Mouse (Mus musculus): ENCODE data around the gene Tnfrsf21. TPM values are rescaled to one million over a fixed set of nuclear protein-coding genes. Genes with fewer than 3 reads are reported as not detected.

The Tnfrsf21 gene
- polyA plus RNA-seq, 1 experiment = 65.3 TPM

- Histone ChIP-seq H3K4me1 (ENCODE audit: control insufficient read depth, insufficient read depth, low read length) (no peaks in the 10 kb centered on the region), H3K27ac (ENCODE audit: insufficient read depth, low read length) (no peak overlapping the region), H3K27me3 (ENCODE audit: control insufficient read depth, insufficient read depth, low read length) (no peaks in the 10 kb centered on the region), H3K4me3 (replicated peaks; ENCODE audit: insufficient read depth, low read depth, low read length) (no peak overlapping the region)
- TF ChIP-seq CTCF (IDR thresholded peaks at IDR 0.05; ENCODE audit: borderline replicate concordance, insufficient read depth, low read depth, low read length) (no peak), POLR2A (IDR thresholded peaks at IDR 0.05; ENCODE audit: borderline replicate concordance, insufficient read depth, low read length) (no peak)
- no peak for DNase-seq
- 37% methylated on average over 2 of the region's 2 CpGs for WGBS
Observed at GRCm38 (mm10) chr17:43121096-43121495, 104.7 kb downstream of the Tnfrsf21 start.

- TF ChIP-seq CTCF (IDR thresholded peaks at IDR 0.05; ENCODE audit: borderline replicate concordance, insufficient read depth, low read depth, low read length) = no peak
- no peak for TF ChIP-seq POLR2A (IDR thresholded peaks at IDR 0.05; ENCODE audit: borderline replicate concordance, insufficient read depth, low read length)
- Histone ChIP-seq H3K4me1 (ENCODE audit: control insufficient read depth, insufficient read depth, low read length) (no peaks in the 10 kb centered on the region), H3K27me3 (ENCODE audit: control insufficient read depth, insufficient read depth, low read length) (no peaks in the 10 kb centered on the region), H3K27ac (ENCODE audit: insufficient read depth, low read length) (no peak overlapping the region), H3K4me3 (replicated peaks; ENCODE audit: insufficient read depth, low read depth, low read length) (no peak overlapping the region)
- WGBS = 81% methylated on average over 3 of the region's 3 CpGs
- no peak for DNase-seq
Observed at GRCm38 (mm10) chr17:43128305-43128704, 112.0 kb downstream of the Tnfrsf21 start.

GRCm38 (mm10) chr17:43128908-43129533 is 112.7 kb downstream of the Tnfrsf21 start:
- TF ChIP-seq CTCF (IDR thresholded peaks at IDR 0.05; ENCODE audit: borderline replicate concordance, insufficient read depth, low read depth, low read length) = no peak
- no peak for TF ChIP-seq POLR2A (IDR thresholded peaks at IDR 0.05; ENCODE audit: borderline replicate concordance, insufficient read depth, low read length)
- no peaks in the 10 kb centered on the region for H3K27me3 ChIP-seq (ENCODE audit: control insufficient read depth, insufficient read depth, low read length)
- WGBS = 91% methylated on average over 7 of the region's 7 CpGs
- H3K4me1 ChIP-seq (ENCODE audit: control insufficient read depth, insufficient read depth, low read length) = no peaks in the 10 kb centered on the region
- no peak overlapping the region for H3K4me3 ChIP-seq (replicated peaks; ENCODE audit: insufficient read depth, low read depth, low read length)
- DNase-seq = no peak
- no peak overlapping the region for H3K27ac ChIP-seq (ENCODE audit: insufficient read depth, low read length)

- H3K4me1 ChIP-seq (ENCODE audit: control insufficient read depth, insufficient read depth, low read length) = no peaks in the 10 kb centered on the region
- no peak for DNase-seq
- H3K27ac ChIP-seq (ENCODE audit: insufficient read depth, low read length) = no peak overlapping the region
- WGBS = 87% methylated on average over 3 of the region's 3 CpGs
- no peak overlapping the region for H3K4me3 ChIP-seq (replicated peaks; ENCODE audit: insufficient read depth, low read depth, low read length)
- no peaks in the 10 kb centered on the region for H3K27me3 ChIP-seq (ENCODE audit: control insufficient read depth, insufficient read depth, low read length)
- TF ChIP-seq POLR2A (IDR thresholded peaks at IDR 0.05; ENCODE audit: borderline replicate concordance, insufficient read depth, low read length) (no peak), CTCF (IDR thresholded peaks at IDR 0.05; ENCODE audit: borderline replicate concordance, insufficient read depth, low read depth, low read length) (no peak)
Observed at GRCm38 (mm10) chr17:43130115-43130869, 113.9 kb downstream of the Tnfrsf21 start.

- Histone ChIP-seq H3K27me3 (ENCODE audit: control insufficient read depth, insufficient read depth, low read length) (no peaks in the 10 kb centered on the region), H3K27ac (ENCODE audit: insufficient read depth, low read length) (no peak overlapping the region), H3K4me1 (ENCODE audit: control insufficient read depth, insufficient read depth, low read length) (no peaks in the 10 kb centered on the region), H3K4me3 (replicated peaks; ENCODE audit: insufficient read depth, low read depth, low read length) (no peak overlapping the region)
- no peak for DNase-seq
- TF ChIP-seq POLR2A (IDR thresholded peaks at IDR 0.05; ENCODE audit: borderline replicate concordance, insufficient read depth, low read length) = no peak
- no peak for TF ChIP-seq CTCF (IDR thresholded peaks at IDR 0.05; ENCODE audit: borderline replicate concordance, insufficient read depth, low read depth, low read length)
Observed at GRCm38 (mm10) chr17:43130870-43131264, 114.5 kb downstream of the Tnfrsf21 start.

GRCm38 (mm10) chr17:43132477-43132876 is 116.1 kb downstream of the Tnfrsf21 start:
- no peak for DNase-seq
- H3K4me1 ChIP-seq (ENCODE audit: control insufficient read depth, insufficient read depth, low read length) = 0 out of 2 replicates have a peak, but pooled peaks cover 4% of the 10 kb centered on the region
- no peak overlapping the region for H3K4me3 ChIP-seq (replicated peaks; ENCODE audit: insufficient read depth, low read depth, low read length)
- no peak overlapping the region for H3K27ac ChIP-seq (ENCODE audit: insufficient read depth, low read length)
- 84% methylated on average over 5 of the region's 5 CpGs for WGBS
- TF ChIP-seq POLR2A (IDR thresholded peaks at IDR 0.05; ENCODE audit: borderline replicate concordance, insufficient read depth, low read length) (no peak), CTCF (IDR thresholded peaks at IDR 0.05; ENCODE audit: borderline replicate concordance, insufficient read depth, low read depth, low read length) (no peak)
- H3K27me3 ChIP-seq (ENCODE audit: control insufficient read depth, insufficient read depth, low read length) = no peaks in the 10 kb centered on the region

- Histone ChIP-seq H3K27ac (ENCODE audit: insufficient read depth, low read length) (no peak overlapping the region), H3K4me1 (ENCODE audit: control insufficient read depth, insufficient read depth, low read length) (0 out of 2 replicates have a peak, but pooled peaks cover 4% of the 10 kb centered on the region), H3K4me3 (replicated peaks; ENCODE audit: insufficient read depth, low read depth, low read length) (no peak overlapping the region), H3K27me3 (ENCODE audit: control insufficient read depth, insufficient read depth, low read length) (no peaks in the 10 kb centered on the region)
- TF ChIP-seq CTCF (IDR thresholded peaks at IDR 0.05; ENCODE audit: borderline replicate concordance, insufficient read depth, low read depth, low read length) = no peak
- TF ChIP-seq POLR2A (IDR thresholded peaks at IDR 0.05; ENCODE audit: borderline replicate concordance, insufficient read depth, low read length) = no peak
- no peak for DNase-seq
- 75% methylated on average over 4 of the region's 4 CpGs for WGBS
Observed at GRCm38 (mm10) chr17:43133106-43133505, 116.8 kb downstream of the Tnfrsf21 start.

- WGBS = 35% methylated on average over 4 of the region's 4 CpGs
- no peak for TF ChIP-seq POLR2A (IDR thresholded peaks at IDR 0.05; ENCODE audit: borderline replicate concordance, insufficient read depth, low read length)
- no peak for TF ChIP-seq CTCF (IDR thresholded peaks at IDR 0.05; ENCODE audit: borderline replicate concordance, insufficient read depth, low read depth, low read length)
- no peak overlapping the region for H3K27ac ChIP-seq (ENCODE audit: insufficient read depth, low read length)
- no peak for DNase-seq
- no peaks in the 10 kb centered on the region for H3K27me3 ChIP-seq (ENCODE audit: control insufficient read depth, insufficient read depth, low read length)
- no peak overlapping the region for H3K4me3 ChIP-seq (replicated peaks; ENCODE audit: insufficient read depth, low read depth, low read length)
- H3K4me1 ChIP-seq (ENCODE audit: control insufficient read depth, insufficient read depth, low read length) = 0 out of 2 replicates have a peak, but pooled peaks cover 4% of the 10 kb centered on the region
Observed at GRCm38 (mm10) chr17:43134991-43135390, 118.6 kb downstream of the Tnfrsf21 start.
